Mouse (Mus musculus): ENCODE results near the gene Abcg5. TPM values are rescaled to one million over a fixed set of nuclear protein-coding genes. Genes with fewer than 3 reads are reported as not detected.

Gene Abcg5
- polyA plus RNA-seq (2021; fragmentation: Nextera tagmentation) = 0.05 TPM in 1 of 2 replicates, not detected in the other
- long read RNA-seq, experiment 1 = 0 reads
- long read RNA-seq, experiment 2 = 0 reads

DNA sequence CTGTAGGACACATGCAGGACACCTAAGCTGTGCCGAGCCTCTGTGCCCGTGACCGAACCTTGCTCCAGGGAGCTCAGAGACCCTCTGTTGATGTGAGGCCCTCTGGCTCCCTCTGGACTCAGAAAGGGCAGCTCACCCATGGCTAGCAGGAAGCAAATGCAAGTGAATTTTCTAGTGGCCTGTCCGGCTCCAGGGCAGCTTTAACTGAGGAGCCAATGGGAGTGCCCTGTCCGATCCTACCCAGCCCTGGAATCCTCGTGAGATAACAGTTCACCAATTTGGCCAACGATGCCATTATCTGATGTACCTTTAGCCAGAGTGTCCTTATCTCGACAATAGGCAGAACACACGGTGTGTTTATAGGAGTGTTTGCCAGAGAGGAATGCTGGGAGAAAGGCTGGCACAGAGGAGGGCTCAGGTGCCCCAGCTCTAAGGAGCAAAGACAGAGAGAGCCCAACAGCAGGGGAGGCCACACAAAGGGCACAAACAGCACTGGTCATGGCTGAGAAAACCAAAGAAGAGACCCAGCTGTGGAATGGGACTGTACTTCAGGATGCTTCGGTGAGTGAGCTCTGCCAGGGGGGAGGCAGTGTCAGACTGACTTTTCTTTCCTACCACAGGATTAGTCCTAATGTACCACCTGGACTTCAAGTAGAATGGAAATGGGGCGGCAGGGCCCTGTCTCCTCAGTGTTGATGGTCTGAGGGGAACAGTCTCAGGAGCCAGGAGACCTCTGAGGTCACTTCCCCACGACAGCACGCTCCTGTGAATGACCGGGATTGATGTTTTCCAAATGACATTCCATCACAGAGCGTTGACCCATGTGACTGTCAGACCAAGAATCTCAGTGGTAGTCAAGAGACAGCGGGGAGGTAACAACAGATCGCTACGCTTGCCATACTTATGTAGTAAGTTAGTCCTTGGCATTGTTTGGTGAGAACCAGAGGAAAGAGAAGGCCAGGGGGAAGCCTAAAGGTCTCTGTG is at the start of gene Abcg5:
Gene Abcg5, minus strand, starts transcription at position 278 of the 984 bp plus-strand sequence.

GRCm38 (mm10) chr17:84675951-84676366 is 6.9 kb downstream of the Abcg5 start, which contains the start of gene Abcg8:
Gene Abcg8, plus strand, starts transcription at chr17:84676302.

GRCm38 (mm10) chr17:84626276-84626856 is 56.4 kb downstream of the Abcg5 start, which contains the start of gene Dync2li1:
Gene Dync2li1, plus strand, starts transcription at chr17:84626496.

Other genes starting within 250 kb of the Abcg5 start
- 1.9 and 2.9 TPM in 2 replicates for gene Thada, start 216.8 kb downstream of the Abcg5 start, polyA plus RNA-seq (2021; fragmentation: Nextera tagmentation)
- gene Plekhh2, start 171.1 kb downstream of the Abcg5 start, polyA plus RNA-seq (2021; fragmentation: Nextera tagmentation) = 1.2 and 1.5 TPM in 2 replicates
- 34.1 and 38.5 TPM in 2 replicates for gene Dync2li1, start 56.5 kb downstream of the Abcg5 start, polyA plus RNA-seq (2021; fragmentation: Nextera tagmentation)
- not detected in 2 replicates for gene Abcg8, start 6.7 kb downstream of the Abcg5 start, polyA plus RNA-seq (2021; fragmentation: Nextera tagmentation)
- gene Lrpprc, start 107.8 kb upstream of the Abcg5 start, polyA plus RNA-seq (2021; fragmentation: Nextera tagmentation) = 22.5 and 23.8 TPM in 2 replicates